Mouse (Mus musculus): ENCODE measurements at regions not wholly inside any gene's neighbourhood (a gene's known extent, or its start where the extent isn't known, plus 50 kb on each side); places are given as distances from the start of the nearest gene placed in this dataset.
A peak's percentile ranks its signal among the peaks of the same experiment; 100 is the strongest.

DNA sequence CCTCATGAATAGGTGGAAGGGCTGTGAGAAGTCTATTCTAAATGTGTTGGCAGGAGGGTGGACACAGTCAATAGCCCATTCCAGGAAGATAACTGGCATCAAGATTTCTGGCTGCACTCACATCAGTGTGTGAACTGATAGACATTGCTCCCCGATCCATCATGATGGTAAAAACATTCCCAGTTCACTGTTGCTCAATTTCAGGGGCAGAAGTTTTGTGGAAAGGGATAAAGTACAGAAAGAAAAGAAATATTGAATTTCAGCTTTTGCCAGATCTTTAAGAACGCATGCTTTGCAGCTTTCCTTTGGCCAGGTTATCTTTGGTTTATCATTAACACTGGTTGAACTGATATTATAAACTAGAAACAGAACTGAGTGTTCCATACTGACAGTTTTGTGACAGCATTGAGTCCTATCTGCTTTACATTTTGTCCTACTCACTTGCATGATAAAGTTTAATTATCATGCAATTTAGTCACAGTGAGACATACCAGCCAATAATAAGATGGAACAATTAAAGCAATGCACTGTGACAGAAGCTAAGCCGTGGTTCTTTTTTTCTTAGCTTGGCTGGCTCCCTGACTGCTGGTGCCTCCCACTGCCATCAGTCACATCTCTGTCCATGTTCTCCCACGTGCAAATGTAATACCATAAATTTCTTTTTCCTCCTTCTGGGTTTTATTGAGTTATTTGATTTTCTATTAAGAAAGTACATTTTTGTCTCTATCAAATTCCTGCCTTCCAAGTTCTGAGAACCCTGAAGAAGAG lies 302.1 kb downstream of the Etaa1 start:
- 60% methylated on average over 4 of the region's 4 CpGs for WGBS
- H3K9me3 ChIP-seq: no peaks in the 10 kb centered on the region
- no peaks in the 10 kb centered on the region for H3K4me1 ChIP-seq
- H3K4me2 ChIP-seq: no peak overlapping the region
- no peak overlapping the region for H3K4me3 ChIP-seq
- no peak overlapping the region for H3K27ac ChIP-seq
- ATAC-seq (ENCODE audit: insufficient number of reproducible peaks, insufficient read depth, low FRiP score, low TSS enrichment, low read depth): no peak
- no peaks in the 10 kb centered on the region for H3K36me3 ChIP-seq
- H3K9ac ChIP-seq: no peak overlapping the region
- H3K27me3 ChIP-seq: no peaks in the 10 kb centered on the region

DNA sequence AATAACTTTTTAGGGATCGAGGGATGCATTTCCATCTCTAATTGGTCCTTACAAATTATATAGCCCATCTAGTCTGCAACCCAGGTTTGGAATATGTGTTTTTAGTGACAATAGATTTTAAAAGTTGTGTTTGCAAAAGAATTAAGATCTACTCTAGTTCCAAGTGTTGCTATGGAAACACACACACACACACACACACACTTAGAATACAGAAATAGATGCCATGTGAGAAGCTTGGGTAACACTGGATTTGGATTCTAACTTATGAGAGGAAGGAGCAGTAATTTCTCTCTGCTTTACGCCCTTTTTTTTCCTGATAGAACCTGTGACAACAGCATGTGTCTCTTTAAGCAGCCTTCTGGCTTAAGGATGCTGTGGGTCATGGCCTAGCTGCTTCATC lies 297.8 kb downstream of the Etaa1 start:
- no peaks in the 10 kb centered on the region for H3K27me3 ChIP-seq
- no peak for ATAC-seq (ENCODE audit: insufficient number of reproducible peaks, insufficient read depth, low FRiP score, low TSS enrichment, low read depth)
- WGBS: 91% methylated on average over 2 of the region's 2 CpGs
- no peak overlapping the region for H3K27ac ChIP-seq
- no peaks in the 10 kb centered on the region for H3K36me3 ChIP-seq
- no peak overlapping the region for H3K4me3 ChIP-seq
- H3K4me2 ChIP-seq: no peak overlapping the region
- H3K4me1 ChIP-seq: peaks cover 5% of the 10 kb centered on the region; the same call in 1 of the 2 replicates
- no peaks in the 10 kb centered on the region for H3K9me3 ChIP-seq
- H3K9ac ChIP-seq: no peak overlapping the region

DNA sequence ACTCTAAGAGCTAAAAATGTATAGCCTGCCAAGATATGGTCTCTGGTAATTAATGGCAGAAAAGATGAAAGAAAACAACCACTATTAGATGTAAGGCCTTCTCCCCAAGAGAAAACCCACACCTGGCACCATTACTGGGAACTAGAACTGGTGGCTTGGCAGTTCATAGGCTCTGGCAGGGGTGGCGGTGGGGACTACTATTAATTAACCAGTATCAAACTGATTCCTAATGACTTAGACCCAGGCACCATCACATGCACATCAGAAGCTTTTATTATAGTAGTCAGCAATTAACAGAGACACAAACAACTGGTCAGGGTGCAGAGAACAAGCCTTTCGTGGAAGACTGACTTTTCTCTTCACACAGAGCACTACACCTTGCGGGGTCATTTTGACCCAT lies 296.0 kb downstream of the Etaa1 start:
- ATAC-seq (ENCODE audit: insufficient number of reproducible peaks, insufficient read depth, low FRiP score, low TSS enrichment, low read depth): no peak
- Histone ChIP-seq H3K27me3 (no peaks in the 10 kb centered on the region), H3K4me1 (peaks cover 5% of the 10 kb centered on the region; the same call in 1 of the 2 replicates), H3K4me2 (no peak overlapping the region), H3K9me3 (no peaks in the 10 kb centered on the region), H3K36me3 (no peaks in the 10 kb centered on the region), H3K4me3 (no peak overlapping the region), H3K27ac (no peak overlapping the region), H3K9ac (no peak overlapping the region)
- WGBS: 92% methylated on average over 3 of the region's 3 CpGs

DNA sequence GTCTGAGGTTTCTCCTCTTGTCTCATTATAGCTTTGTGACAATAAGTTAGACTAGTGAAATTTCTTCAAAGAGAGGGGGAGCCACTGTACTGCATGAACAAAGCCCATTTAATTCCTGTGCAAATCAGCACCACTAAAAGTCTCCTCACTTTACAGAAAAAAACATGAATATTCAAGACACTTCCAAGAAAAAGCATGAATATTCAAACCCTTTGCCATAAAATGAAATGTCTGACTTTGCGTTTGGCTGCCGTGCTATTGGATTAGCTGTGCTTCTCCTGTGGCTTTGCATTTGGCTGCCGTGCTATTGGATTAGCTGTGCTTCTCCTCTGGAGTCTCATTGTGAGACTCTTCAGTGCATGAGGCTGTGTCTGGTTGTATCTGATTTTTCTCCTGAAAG lies 295.4 kb downstream of the Etaa1 start:
- Histone ChIP-seq H3K36me3 (no peaks in the 10 kb centered on the region), H3K9me3 (no peaks in the 10 kb centered on the region), H3K9ac (no peak overlapping the region), H3K4me3 (no peak overlapping the region), H3K27ac (no peak overlapping the region), H3K4me1 (peaks cover 5% of the 10 kb centered on the region; the same call in 1 of the 2 replicates), H3K4me2 (no peak overlapping the region), H3K27me3 (no peaks in the 10 kb centered on the region)
- 70% methylated on average over 3 of the region's 3 CpGs for WGBS
- no peak for ATAC-seq (ENCODE audit: insufficient number of reproducible peaks, insufficient read depth, low FRiP score, low TSS enrichment, low read depth)

DNA sequence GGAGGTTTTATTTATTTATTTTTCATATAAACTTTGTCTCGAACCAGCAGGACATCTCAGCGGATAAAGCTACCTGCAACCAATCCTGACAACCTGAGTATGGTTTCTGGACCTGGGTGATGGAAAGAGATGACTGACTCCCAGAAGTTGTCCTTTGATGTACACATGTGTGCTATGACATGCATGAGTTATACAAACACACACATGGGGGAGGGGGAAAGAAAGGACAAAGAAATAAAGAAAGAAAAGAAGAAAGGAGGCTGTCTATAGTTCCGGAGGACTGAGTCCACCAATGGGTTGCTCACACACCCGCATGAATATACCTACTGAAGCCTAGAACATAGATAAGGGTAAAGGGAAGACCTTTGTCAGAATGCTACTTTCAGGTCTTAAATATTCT lies 295.0 kb downstream of the Etaa1 start:
- Histone ChIP-seq H3K4me1 (peaks cover 7% of the 10 kb centered on the region; the same call in 1 of the 2 replicates), H3K27ac (no peak overlapping the region), H3K4me2 (no peak overlapping the region), H3K36me3 (no peaks in the 10 kb centered on the region), H3K9me3 (no peaks in the 10 kb centered on the region), H3K4me3 (no peak overlapping the region), H3K9ac (no peak overlapping the region), H3K27me3 (no peaks in the 10 kb centered on the region)
- 87% methylated on average over 4 of the region's 4 CpGs for WGBS
- no peak for ATAC-seq (ENCODE audit: insufficient number of reproducible peaks, insufficient read depth, low FRiP score, low TSS enrichment, low read depth)

DNA sequence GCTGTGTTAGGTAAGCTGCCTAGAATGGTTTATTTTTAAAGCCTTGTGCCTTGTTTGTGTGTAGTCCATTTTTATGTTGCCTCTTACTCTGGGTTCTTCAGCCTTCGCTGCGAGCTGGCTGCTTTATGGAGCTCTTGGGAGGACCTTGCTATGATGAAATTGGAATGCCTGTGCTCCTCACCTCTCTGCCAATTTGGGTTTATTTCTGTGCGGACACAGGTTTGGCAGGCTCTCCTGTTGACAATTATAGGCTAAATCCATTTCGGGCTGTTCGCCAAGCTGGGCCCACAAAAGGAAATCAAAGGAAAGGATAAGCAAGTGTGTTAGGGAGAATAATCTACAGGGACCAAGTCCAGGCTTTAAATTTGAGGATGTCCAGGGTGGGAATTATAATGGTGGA lies 289.8 kb downstream of the Etaa1 start:
- Histone ChIP-seq H3K9me3 (no peaks in the 10 kb centered on the region), H3K4me3 (no peak overlapping the region), H3K36me3 (no peaks in the 10 kb centered on the region), H3K9ac (no peak overlapping the region), H3K4me1 (peaks cover 21% of the 10 kb centered on the region; the same call in 1 of the 2 replicates), H3K27ac (no peak overlapping the region), H3K4me2 (no peak overlapping the region), H3K27me3 (no peaks in the 10 kb centered on the region)
- no peak for ATAC-seq (ENCODE audit: insufficient number of reproducible peaks, insufficient read depth, low FRiP score, low TSS enrichment, low read depth)
- 56% methylated on average over 5 of the region's 5 CpGs for WGBS

DNA sequence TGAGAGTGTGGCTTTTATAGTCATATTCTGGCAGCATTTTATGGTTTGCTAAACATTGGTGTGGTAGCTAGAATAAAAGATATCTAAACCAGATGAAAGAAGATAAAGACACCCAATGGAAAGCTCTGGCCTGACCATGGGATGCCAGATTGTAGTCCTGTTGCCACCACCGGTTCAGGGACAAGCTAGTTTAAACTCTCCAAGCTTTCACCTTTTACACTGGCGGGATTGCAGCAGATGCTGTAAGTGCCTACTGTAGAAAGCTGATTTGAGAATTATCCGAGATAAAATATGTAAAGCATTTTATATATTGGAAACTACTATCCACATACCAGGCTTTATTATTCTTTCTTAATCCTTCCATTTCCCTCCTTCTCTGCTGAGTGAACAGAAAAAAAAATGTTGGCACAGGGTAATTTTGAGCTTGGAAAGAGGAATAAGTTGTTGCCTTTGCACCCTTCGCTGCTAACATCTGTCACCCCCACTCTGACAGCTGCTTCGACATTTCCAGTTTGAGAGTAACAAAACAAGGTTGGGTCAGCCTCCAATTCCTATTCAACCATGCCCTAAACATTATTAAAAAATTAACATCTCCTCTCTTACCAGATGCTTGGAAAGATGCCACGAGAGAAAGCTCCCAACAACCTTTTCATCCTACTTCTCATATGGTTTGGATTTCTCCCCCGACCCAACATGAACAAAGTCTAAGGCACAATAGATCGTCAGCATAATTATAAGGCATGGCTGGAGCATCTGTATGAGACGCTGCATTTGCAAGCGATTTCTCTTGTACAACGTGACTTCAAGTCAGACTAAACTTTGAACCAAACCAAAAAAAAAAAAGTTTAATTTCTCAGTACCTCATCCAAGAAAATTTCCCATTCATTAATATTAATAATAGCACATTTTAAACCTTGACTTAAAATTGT lies 287.8 kb downstream of the Etaa1 start:
- no peak overlapping the region for H3K27ac ChIP-seq
- WGBS: 39% methylated on average over 11 of the region's 11 CpGs
- H3K4me3 ChIP-seq: no peak overlapping the region
- H3K27me3 ChIP-seq: no peaks in the 10 kb centered on the region
- H3K4me2 ChIP-seq: no peak overlapping the region
- 0 out of 2 replicates have a peak, but pooled peaks have one; percentile 59 for ATAC-seq (ENCODE audit: insufficient number of reproducible peaks, insufficient read depth, low FRiP score, low TSS enrichment, low read depth)
- no peak overlapping the region for H3K9ac ChIP-seq
- no peaks in the 10 kb centered on the region for H3K36me3 ChIP-seq
- H3K4me1 ChIP-seq: peaks cover 16% of the 10 kb centered on the region; the same call in 1 of the 2 replicates
- no peaks in the 10 kb centered on the region for H3K9me3 ChIP-seq

DNA sequence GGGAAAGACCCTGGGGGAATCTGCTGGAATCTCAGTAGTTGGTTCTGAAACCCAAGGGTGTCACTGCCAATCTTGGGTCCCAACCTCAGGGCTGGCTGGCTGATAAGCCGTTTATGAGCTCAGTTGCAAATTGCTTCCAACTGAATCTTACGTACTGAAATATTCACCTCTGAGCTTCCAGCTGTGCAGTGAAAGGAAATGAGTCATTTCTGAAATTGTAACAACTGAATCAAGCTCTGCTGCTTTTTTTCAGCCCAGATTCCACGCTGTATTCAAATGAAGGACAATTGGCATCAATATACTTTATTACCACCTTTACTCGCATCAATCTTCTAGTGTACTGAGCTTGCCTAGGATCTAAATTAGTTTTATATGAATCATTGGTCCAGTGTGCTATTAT lies 272.7 kb downstream of the Etaa1 start:
- Histone ChIP-seq H3K27me3 (no peaks in the 10 kb centered on the region), H3K4me2 (no peak overlapping the region), H3K4me3 (no peak overlapping the region), H3K9ac (no peak overlapping the region), H3K4me1 (peaks cover 6% of the 10 kb centered on the region; the same call in 1 of the 2 replicates), H3K9me3 (no peaks in the 10 kb centered on the region; the same call in 1 of the 2 replicates), H3K36me3 (no peaks in the 10 kb centered on the region), H3K27ac (no peak overlapping the region)
- ATAC-seq (ENCODE audit: insufficient number of reproducible peaks, insufficient read depth, low FRiP score, low TSS enrichment, low read depth): no peak
- 62% methylated on average over 4 of the region's 4 CpGs for WGBS

DNA sequence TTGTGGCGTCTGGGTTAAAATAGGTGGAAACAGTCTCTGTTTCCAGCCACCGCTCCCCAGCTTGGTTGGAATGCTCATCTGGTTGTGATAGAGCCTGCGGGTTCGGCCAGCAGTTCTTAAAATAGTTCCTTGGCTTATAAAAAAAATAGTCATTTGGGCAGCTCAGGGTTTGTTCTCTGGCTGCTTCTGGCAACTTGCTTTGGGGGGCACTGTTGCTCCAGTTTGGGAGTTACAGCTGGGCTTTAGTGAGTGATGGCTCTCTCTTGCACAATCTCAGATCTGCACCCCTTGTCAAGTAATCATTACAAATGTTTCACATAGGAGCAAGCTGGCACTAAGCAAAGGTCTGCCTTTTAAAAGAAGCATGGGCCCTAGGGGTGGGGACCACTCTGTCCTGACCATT lies 268.0 kb downstream of the Etaa1 start:
- Histone ChIP-seq H3K27me3 (no peaks in the 10 kb centered on the region), H3K9me3 (no peaks in the 10 kb centered on the region; the same call in 1 of the 2 replicates), H3K36me3 (no peaks in the 10 kb centered on the region), H3K4me3 (no peak overlapping the region), H3K4me2 (peak overlapping the region; percentile 27; the same call in 1 of the 2 replicates), H3K4me1 (peaks cover 14% of the 10 kb centered on the region), H3K27ac (no peak overlapping the region), H3K9ac (no peak overlapping the region)
- peak; percentile 72; the same call in 1 of the 2 replicates for ATAC-seq (ENCODE audit: insufficient number of reproducible peaks, insufficient read depth, low FRiP score, low TSS enrichment, low read depth)
- 5% methylated on average over 4 of the region's 4 CpGs for WGBS

DNA sequence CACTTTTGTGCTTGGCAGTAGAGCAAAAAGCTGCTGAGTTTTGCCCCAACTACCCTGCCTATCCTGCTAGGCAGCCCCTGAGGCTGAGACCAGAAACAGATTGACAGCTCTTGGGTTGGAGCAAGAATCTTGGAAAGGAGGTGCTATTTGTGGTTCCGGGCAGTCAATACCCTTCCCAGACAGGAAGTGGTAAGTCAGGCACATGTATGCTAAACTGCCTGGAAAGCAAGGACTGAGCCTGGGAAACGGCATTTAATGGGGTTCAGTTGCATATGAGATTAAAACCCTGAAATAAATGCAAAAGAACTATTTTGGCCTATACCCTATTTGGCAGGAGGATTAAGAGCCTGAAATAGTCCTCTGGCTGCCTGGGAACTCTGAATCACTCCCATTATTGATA lies 266.9 kb downstream of the Etaa1 start:
- H3K4me1 ChIP-seq: peaks cover 14% of the 10 kb centered on the region
- H3K9ac ChIP-seq: no peak overlapping the region
- WGBS: 29% methylated on average over 2 of the region's 2 CpGs
- no peak overlapping the region for H3K4me2 ChIP-seq
- no peak overlapping the region for H3K4me3 ChIP-seq
- H3K27ac ChIP-seq: peak overlapping the region; percentile 51; the same call in 1 of the 2 replicates
- H3K27me3 ChIP-seq: no peaks in the 10 kb centered on the region
- H3K36me3 ChIP-seq: no peaks in the 10 kb centered on the region
- H3K9me3 ChIP-seq: no peaks in the 10 kb centered on the region; the same call in 1 of the 2 replicates
- no peak for ATAC-seq (ENCODE audit: insufficient number of reproducible peaks, insufficient read depth, low FRiP score, low TSS enrichment, low read depth)

DNA sequence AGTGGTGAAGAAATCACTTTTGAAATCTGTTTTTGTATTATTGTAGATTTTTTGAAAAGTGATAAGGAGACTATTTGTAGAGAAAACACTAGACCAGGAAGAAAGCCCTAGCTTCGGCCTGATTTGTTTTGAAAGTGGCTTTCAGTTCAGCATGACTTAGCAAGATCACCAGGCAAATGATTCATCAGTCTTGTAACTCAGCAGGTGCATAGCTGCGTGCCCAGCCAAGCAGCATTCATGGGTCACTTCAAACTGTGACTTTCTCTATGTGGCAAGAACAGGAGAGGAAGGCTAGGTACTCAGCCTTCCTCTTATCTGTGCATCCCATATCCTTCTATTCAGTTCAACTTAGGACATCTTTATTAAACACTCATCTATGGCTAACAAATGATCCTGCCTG lies 259.5 kb downstream of the Etaa1 start:
- WGBS: 75% methylated on average over 2 of the region's 2 CpGs
- no peak overlapping the region for H3K27ac ChIP-seq
- H3K4me3 ChIP-seq: no peak overlapping the region
- H3K4me2 ChIP-seq: no peak overlapping the region
- H3K27me3 ChIP-seq: no peaks in the 10 kb centered on the region
- H3K36me3 ChIP-seq: no peaks in the 10 kb centered on the region
- no peak overlapping the region for H3K9ac ChIP-seq
- ATAC-seq (ENCODE audit: insufficient number of reproducible peaks, insufficient read depth, low FRiP score, low TSS enrichment, low read depth): no peak
- no peaks in the 10 kb centered on the region for H3K9me3 ChIP-seq
- no peaks in the 10 kb centered on the region for H3K4me1 ChIP-seq

All from embryonic facial prominence, embryonic 13.5 days (tissue).